Mouse (Mus musculus) forebrain, embryonic 10.5 days (tissue): ENCODE measurements at regions not wholly inside any gene's neighbourhood (a gene's known extent, or its start where the extent isn't known, plus 50 kb on each side); places are given as distances from the start of the nearest gene placed in this dataset.

ENCODE experiments used
- DNase-seq: peaks from one replicate; pipeline ENCODE4 v3.0.0-alpha.2; 2017; ENCODE audit warnings: low spot score; ENCODE audit errors: extremely low spot score
- H3K27ac ChIP-seq: fragments of 300-500 bp; sonication (generic); 2 replicates; pipeline ENCODE4 v1.5.1; 2016; ENCODE audit warnings: mild to moderate bottlenecking
- H3K27me3 ChIP-seq: fragments of 300-500 bp; sonication (generic); 2 replicates; pipeline ENCODE4 v1.6.1; 2016; ENCODE audit warnings: mild to moderate bottlenecking; ENCODE audit not compliant: poor library complexity, severe bottlenecking
- H3K36me3 ChIP-seq: fragments of 300-500 bp; sonication (generic); replicated peaks from 2 replicates; pipeline ENCODE4 v1.6.1; 2016; ENCODE audit warnings: mild to moderate bottlenecking, moderate library complexity
- H3K4me1 ChIP-seq: fragments of 300-500 bp; sonication (generic); 2 replicates; pipeline ENCODE4 v1.6.1; 2016
- H3K4me3 ChIP-seq: fragments of 300-500 bp; sonication (generic); 2 replicates; pipeline ENCODE4 v1.5.1; 2016; ENCODE audit warnings: mild to moderate bottlenecking, moderate library complexity
- H3K9me3 ChIP-seq: fragments of 300-500 bp; sonication (generic); 2 replicates; pipeline ENCODE4 v1.6.1; 2016; ENCODE audit warnings: mild to moderate bottlenecking, moderate library complexity
- WGBS: fragments of 180-500 bp; shearing (Covaris S2); methylation state at CpG from one replicate; pipeline ENCODE4 v1.1.7; 2016; 5-methylcytosine and 5-hydroxymethylcytosine counted together

- no peaks in the 10 kb centered on the region for H3K27me3 ChIP-seq
- no peaks in the 10 kb centered on the region for H3K4me1 ChIP-seq
- DNase-seq: no peak
- H3K9me3 ChIP-seq: no peaks in the 10 kb centered on the region
- H3K4me3 ChIP-seq: no peak overlapping the region
- no peak overlapping the region for H3K27ac ChIP-seq
- no peaks in the 10 kb centered on the region for H3K36me3 ChIP-seq
- 88% methylated on average over 1 of the region's 1 CpGs for WGBS
These were observed 353.0 kb downstream of the Btg1 start for GRCm38 (mm10) chr10:96969825-96970224.

- no peak for DNase-seq
- no peak overlapping the region for H3K4me3 ChIP-seq
- no peaks in the 10 kb centered on the region for H3K27me3 ChIP-seq
- H3K9me3 ChIP-seq: no peaks in the 10 kb centered on the region
- WGBS: 88% methylated on average over 4 of the region's 4 CpGs
- no peaks in the 10 kb centered on the region for H3K4me1 ChIP-seq
- H3K27ac ChIP-seq: no peak overlapping the region
- H3K36me3 ChIP-seq: no peaks in the 10 kb centered on the region
These were observed 353.9 kb downstream of the Btg1 start for GRCm38 (mm10) chr10:96970737-96971136.

GRCm38 (mm10) chr10:96971810-96972209 is 355.0 kb downstream of the Btg1 start:
- no peak for DNase-seq
- H3K4me3 ChIP-seq: no peak overlapping the region
- H3K27ac ChIP-seq: no peak overlapping the region
- no peaks in the 10 kb centered on the region for H3K9me3 ChIP-seq
- H3K4me1 ChIP-seq: no peaks in the 10 kb centered on the region
- WGBS: 87% methylated on average over 3 of the region's 3 CpGs
- no peaks in the 10 kb centered on the region for H3K36me3 ChIP-seq
- H3K27me3 ChIP-seq: no peaks in the 10 kb centered on the region

GRCm38 (mm10) chr10:96974326-96974977 is 357.6 kb downstream of the Btg1 start:
- Histone ChIP-seq H3K27me3 (no peaks in the 10 kb centered on the region), H3K9me3 (no peaks in the 10 kb centered on the region), H3K4me3 (no peak overlapping the region), H3K36me3 (no peaks in the 10 kb centered on the region), H3K27ac (no peak overlapping the region), H3K4me1 (no peaks in the 10 kb centered on the region)
- 86% methylated on average over 2 of the region's 2 CpGs for WGBS
- DNase-seq: no peak

- H3K27ac ChIP-seq: no peak overlapping the region
- no peaks in the 10 kb centered on the region for H3K9me3 ChIP-seq
- H3K27me3 ChIP-seq: no peaks in the 10 kb centered on the region
- H3K4me1 ChIP-seq: peaks cover 13% of the 10 kb centered on the region
- H3K36me3 ChIP-seq: no peaks in the 10 kb centered on the region
- no peak overlapping the region for H3K4me3 ChIP-seq
- DNase-seq: no peak
These were observed 359.9 kb downstream of the Btg1 start for GRCm38 (mm10) chr10:96976691-96977090.

GRCm38 (mm10) chr10:96980494-96980831 is 363.7 kb downstream of the Btg1 start:
- DNase-seq: no peak
- H3K4me1 ChIP-seq: peaks cover 17% of the 10 kb centered on the region
- H3K27me3 ChIP-seq: no peaks in the 10 kb centered on the region
- H3K36me3 ChIP-seq: no peaks in the 10 kb centered on the region
- no peak overlapping the region for H3K4me3 ChIP-seq
- peak overlapping the region; percentile 79 for H3K27ac ChIP-seq
- H3K9me3 ChIP-seq: no peaks in the 10 kb centered on the region
- 41% methylated on average over 3 of the region's 3 CpGs for WGBS

GRCm38 (mm10) chr10:96980832-96981515 is 364.2 kb downstream of the Btg1 start:
- Histone ChIP-seq H3K4me3 (peak overlapping the region; percentile 12; the same call in 1 of the 2 replicates), H3K36me3 (no peaks in the 10 kb centered on the region), H3K4me1 (peaks cover 17% of the 10 kb centered on the region), H3K27ac (peak overlapping the region; percentile 79), H3K9me3 (no peaks in the 10 kb centered on the region), H3K27me3 (no peaks in the 10 kb centered on the region)
- peak; percentile 54 for DNase-seq
- 30% methylated on average over 9 of the region's 9 CpGs for WGBS

GRCm38 (mm10) chr10:96981516-96981869 is 364.7 kb downstream of the Btg1 start:
- H3K4me1 ChIP-seq: peaks cover 17% of the 10 kb centered on the region
- H3K36me3 ChIP-seq: no peaks in the 10 kb centered on the region
- peak overlapping the region; percentile 79 for H3K27ac ChIP-seq
- no peak overlapping the region for H3K4me3 ChIP-seq
- DNase-seq: no peak
- 72% methylated on average over 2 of the region's 2 CpGs for WGBS
- no peaks in the 10 kb centered on the region for H3K9me3 ChIP-seq
- no peaks in the 10 kb centered on the region for H3K27me3 ChIP-seq

- Histone ChIP-seq H3K27me3 (no peaks in the 10 kb centered on the region), H3K36me3 (no peaks in the 10 kb centered on the region), H3K4me3 (no peak overlapping the region), H3K27ac (no peak overlapping the region), H3K4me1 (no peaks in the 10 kb centered on the region), H3K9me3 (no peaks in the 10 kb centered on the region)
- DNase-seq: no peak
These were observed 384.1 kb downstream of the Btg1 start for GRCm38 (mm10) chr10:97000871-97001270.

GRCm38 (mm10) chr10:97008873-97009272 is 392.1 kb downstream of the Btg1 start:
- Histone ChIP-seq H3K4me1 (no peaks in the 10 kb centered on the region), H3K27ac (no peak overlapping the region), H3K9me3 (no peaks in the 10 kb centered on the region), H3K36me3 (no peaks in the 10 kb centered on the region), H3K27me3 (no peaks in the 10 kb centered on the region), H3K4me3 (no peak overlapping the region)
- DNase-seq: no peak

- Histone ChIP-seq H3K4me3 (no peak overlapping the region), H3K27me3 (no peaks in the 10 kb centered on the region), H3K27ac (no peak overlapping the region), H3K4me1 (no peaks in the 10 kb centered on the region), H3K9me3 (no peaks in the 10 kb centered on the region), H3K36me3 (no peaks in the 10 kb centered on the region)
- WGBS: 84% methylated on average over 1 of the region's 1 CpGs
- no peak for DNase-seq
These were observed 393.1 kb downstream of the Btg1 start for GRCm38 (mm10) chr10:97009859-97010258.

GRCm38 (mm10) chr10:97018641-97019040 is 401.8 kb downstream of the Btg1 start:
- Histone ChIP-seq H3K4me3 (no peak overlapping the region), H3K9me3 (no peaks in the 10 kb centered on the region), H3K27me3 (no peaks in the 10 kb centered on the region), H3K4me1 (no peaks in the 10 kb centered on the region), H3K27ac (no peak overlapping the region), H3K36me3 (no peaks in the 10 kb centered on the region)
- WGBS: 77% methylated on average over 3 of the region's 3 CpGs
- no peak for DNase-seq

- 92% methylated on average over 5 of the region's 5 CpGs for WGBS
- no peaks in the 10 kb centered on the region for H3K9me3 ChIP-seq
- no peaks in the 10 kb centered on the region for H3K27me3 ChIP-seq
- no peak overlapping the region for H3K4me3 ChIP-seq
- no peak overlapping the region for H3K27ac ChIP-seq
- no peak for DNase-seq
- H3K36me3 ChIP-seq: no peaks in the 10 kb centered on the region
- H3K4me1 ChIP-seq: no peaks in the 10 kb centered on the region
These were observed 412.0 kb downstream of the Btg1 start for GRCm38 (mm10) chr10:97028776-97029175.

GRCm38 (mm10) chr10:97030996-97031395 is 414.2 kb downstream of the Btg1 start:
- no peaks in the 10 kb centered on the region for H3K27me3 ChIP-seq
- H3K27ac ChIP-seq: no peak overlapping the region
- no peaks in the 10 kb centered on the region for H3K9me3 ChIP-seq
- 90% methylated on average over 2 of the region's 2 CpGs for WGBS
- H3K4me3 ChIP-seq: no peak overlapping the region
- H3K36me3 ChIP-seq: no peaks in the 10 kb centered on the region
- no peaks in the 10 kb centered on the region for H3K4me1 ChIP-seq
- no peak for DNase-seq
